Mouse (Mus musculus) testis, adult 2 months (tissue): Measurements from ENCODE around the gene Gapdh. TPM values are rescaled to one million over a fixed set of nuclear protein-coding genes. Genes with fewer than 3 reads are reported as not detected.

Experiments
- H3K27ac ChIP-seq: fragments of 200-500 bp; 2 replicates; pipeline ENCODE4 v1.5.1; 2012; ENCODE audit warnings: low read depth, low read length; ENCODE audit not compliant: control insufficient read depth, insufficient read depth
- H3K27me3 ChIP-seq: fragments of 200-500 bp; 2 replicates; pipeline ENCODE4 v1.6.1; 2012; ENCODE audit warnings: mild to moderate bottlenecking, low read length, moderate library complexity; ENCODE audit not compliant: control insufficient read depth, insufficient read depth
- H3K36me3 ChIP-seq: fragments of 200-500 bp; 2 replicates; pipeline ENCODE4 v1.6.1; 2012; ENCODE audit warnings: mild to moderate bottlenecking, low read length; ENCODE audit not compliant: control insufficient read depth, insufficient read depth
- H3K4me1 ChIP-seq: fragments of 200-500 bp; 2 replicates; pipeline ENCODE4 v1.6.1; 2012; ENCODE audit warnings: low read length; ENCODE audit not compliant: control insufficient read depth, insufficient read depth
- H3K4me3 ChIP-seq: fragments of 200-500 bp; 2 replicates; pipeline ENCODE4 v1.5.1; 2012; ENCODE audit warnings: low read depth, mild to moderate bottlenecking, low read length, moderate library complexity, mixed read lengths; ENCODE audit not compliant: control insufficient read depth
- CTCF ChIP-seq: fragments of 200-500 bp; IDR thresholded peaks from 2 replicates; pipeline ENCODE4 v1.5.1; 2012; ENCODE audit warnings: low read depth, mild to moderate bottlenecking, inconsistent platforms, low read length, moderate library complexity; ENCODE audit not compliant: control insufficient read depth, insufficient read depth, insufficient replicate concordance
- POLR2A ChIP-seq: fragments of 200-500 bp; IDR thresholded peaks from 2 replicates; pipeline ENCODE4 v1.6.1; 2012; ENCODE audit warnings: low read depth, mild to moderate bottlenecking, inconsistent platforms, low read length, moderate library complexity; ENCODE audit not compliant: control insufficient read depth
- polyA plus RNA-seq: library from polyadenylated mRNA; depleted of rRNA; stranded (reverse); fragments of >200 nt; gene quantifications from 2 replicates; pipeline ENCODE4 v1.2.3, GENCODE M21; 2012

Gene Gapdh
- polyA plus RNA-seq, 1 experiment = 274 TPM

DNA sequence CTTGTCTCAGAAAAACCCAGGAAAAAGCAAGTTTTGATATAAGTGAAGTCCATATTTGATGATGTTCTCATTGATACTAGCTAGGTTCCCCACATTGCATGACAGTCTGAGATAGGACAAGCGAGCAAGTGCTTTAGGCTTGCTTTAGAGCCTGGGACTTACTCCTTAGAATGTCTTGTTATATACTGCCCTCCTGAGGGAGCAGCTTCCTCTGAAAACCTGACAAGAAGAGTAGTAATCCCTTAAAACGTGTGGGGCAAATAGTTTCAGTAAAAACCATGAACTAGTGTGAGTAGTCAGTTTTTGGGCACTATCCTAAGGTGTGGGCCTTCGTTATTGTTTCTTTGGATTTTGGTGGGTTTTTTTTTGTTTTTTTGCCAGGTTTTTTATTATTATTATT is 23.1 kb downstream of the Gapdh start:
- H3K36me3 ChIP-seq = no peaks in the 10 kb centered on the region; the same call in 1 of the 2 replicates
- no peak overlapping the region for H3K27ac ChIP-seq
- H3K4me1 ChIP-seq = peaks cover 14% of the 10 kb centered on the region
- no peak overlapping the region for H3K4me3 ChIP-seq
- no peaks in the 10 kb centered on the region for H3K27me3 ChIP-seq
- TF ChIP-seq CTCF (no peak), POLR2A (no peak)

DNA sequence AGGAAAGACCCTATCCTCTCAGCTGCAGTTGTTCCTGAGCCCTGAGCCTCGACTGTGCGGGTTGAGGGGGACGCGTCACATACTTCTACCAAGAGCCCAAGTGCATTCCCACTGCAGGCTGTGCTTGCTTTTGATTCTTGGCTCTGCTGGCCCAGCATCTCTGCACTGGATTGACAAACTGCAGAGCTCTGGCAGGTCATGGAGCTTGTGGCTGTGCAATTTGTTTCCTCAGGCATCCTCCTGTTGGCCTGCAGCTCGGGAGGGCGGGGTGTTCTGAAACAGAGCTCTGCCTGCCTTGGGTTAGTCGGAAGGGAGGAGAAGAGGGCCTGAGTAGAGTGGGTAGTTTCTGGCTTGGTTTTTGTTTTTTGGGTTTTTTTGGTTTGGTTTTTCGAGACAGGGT is 23.8 kb downstream of the Gapdh start:
- Histone ChIP-seq H3K36me3 (no peaks in the 10 kb centered on the region; the same call in 1 of the 2 replicates), H3K27ac (no peak overlapping the region), H3K4me3 (no peak overlapping the region), H3K27me3 (no peaks in the 10 kb centered on the region), H3K4me1 (peaks cover 14% of the 10 kb centered on the region)
- TF ChIP-seq CTCF (no peak), POLR2A (no peak)

DNA sequence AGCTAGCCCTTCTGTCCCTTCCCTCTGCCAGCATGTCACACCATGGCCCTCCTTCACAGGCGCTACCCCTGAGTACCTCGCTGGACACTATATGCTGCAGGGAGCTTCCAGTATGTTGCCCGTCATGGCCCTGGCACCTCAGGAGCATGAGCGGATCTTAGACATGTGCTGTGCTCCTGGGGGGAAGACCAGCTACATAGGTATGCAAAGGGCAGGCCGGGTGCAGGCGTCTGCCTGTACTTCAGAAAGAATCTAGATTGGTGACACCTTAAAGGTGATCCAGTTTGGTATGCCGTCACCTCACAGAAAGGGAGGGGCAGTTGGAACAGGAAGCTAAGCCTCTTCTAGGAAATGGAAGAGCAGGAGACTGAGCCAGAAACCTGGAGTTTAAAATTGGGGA is 26.5 kb downstream of the Gapdh start:
- H3K4me3 ChIP-seq = no peak overlapping the region
- no peak overlapping the region for H3K27ac ChIP-seq
- H3K27me3 ChIP-seq = no peaks in the 10 kb centered on the region
- H3K36me3 ChIP-seq = peaks cover under 1% of the 10 kb centered on the region; the same call in 1 of the 2 replicates
- no peak for TF ChIP-seq POLR2A
- no peak for TF ChIP-seq CTCF
- peaks cover 6% of the 10 kb centered on the region for H3K4me1 ChIP-seq

DNA sequence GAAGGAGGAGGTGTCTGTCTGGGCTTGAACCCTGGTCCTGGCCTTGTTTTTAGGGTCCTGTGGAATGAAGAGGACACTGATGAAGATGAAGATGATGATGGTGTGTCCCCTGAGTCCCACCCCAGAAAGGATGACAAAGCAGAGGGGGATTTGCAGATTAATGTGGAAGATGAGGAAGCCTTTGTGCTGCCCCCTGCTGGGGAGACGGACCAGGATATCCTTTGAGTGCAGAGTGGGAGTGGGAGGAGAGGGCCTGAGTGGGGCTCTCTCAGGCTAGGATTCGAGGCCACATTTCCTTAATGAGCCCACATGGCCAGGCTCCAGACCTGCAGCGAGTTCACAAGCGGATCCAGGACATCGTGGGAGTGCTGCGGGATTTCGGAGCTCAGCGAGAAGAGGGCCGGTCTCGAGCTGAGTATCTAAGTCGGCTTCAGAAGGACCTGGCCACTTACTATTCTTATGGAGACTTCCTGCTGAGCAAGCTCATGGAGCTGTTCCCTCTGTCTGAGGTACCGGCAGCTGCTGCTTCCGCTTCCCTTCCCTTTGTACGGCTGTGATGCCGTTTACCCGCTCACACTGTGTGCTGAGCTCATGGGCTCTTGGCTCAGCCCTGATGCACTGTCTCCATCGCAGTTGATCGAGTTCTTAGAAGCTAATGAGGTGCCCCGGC is 29.1 kb downstream of the Gapdh start:
- H3K4me3 ChIP-seq = no peak overlapping the region
- TF ChIP-seq POLR2A = no peak
- TF ChIP-seq CTCF = no peak; the same call in 1 of the 2 replicates
- H3K27ac ChIP-seq = no peak overlapping the region
- H3K4me1 ChIP-seq = no peaks in the 10 kb centered on the region; the same call in 1 of the 2 replicates
- no peaks in the 10 kb centered on the region for H3K27me3 ChIP-seq
- peaks cover 4% of the 10 kb centered on the region for H3K36me3 ChIP-seq

DNA sequence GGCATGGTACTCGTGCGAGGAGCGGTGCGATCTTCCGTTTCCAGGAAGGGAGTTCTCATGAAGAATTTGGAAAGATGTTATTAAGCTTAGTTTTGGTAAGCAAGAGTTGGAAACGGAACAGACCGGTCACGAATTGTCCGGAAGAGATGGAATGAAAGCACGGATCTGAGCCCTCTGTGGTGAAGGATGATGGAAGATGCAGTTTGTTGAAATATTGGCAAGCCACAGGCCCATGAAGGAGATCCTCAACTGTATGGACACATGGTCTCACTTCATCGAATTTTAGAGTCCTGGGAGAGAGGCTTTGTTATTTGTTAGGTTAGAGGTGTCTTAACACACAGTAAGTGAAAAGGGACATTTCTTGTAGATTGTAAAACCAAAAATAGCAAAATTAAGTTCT is 33.8 kb downstream of the Gapdh start:
- peak overlapping the region; percentile 79 for H3K27ac ChIP-seq
- no peak for TF ChIP-seq CTCF

DNA sequence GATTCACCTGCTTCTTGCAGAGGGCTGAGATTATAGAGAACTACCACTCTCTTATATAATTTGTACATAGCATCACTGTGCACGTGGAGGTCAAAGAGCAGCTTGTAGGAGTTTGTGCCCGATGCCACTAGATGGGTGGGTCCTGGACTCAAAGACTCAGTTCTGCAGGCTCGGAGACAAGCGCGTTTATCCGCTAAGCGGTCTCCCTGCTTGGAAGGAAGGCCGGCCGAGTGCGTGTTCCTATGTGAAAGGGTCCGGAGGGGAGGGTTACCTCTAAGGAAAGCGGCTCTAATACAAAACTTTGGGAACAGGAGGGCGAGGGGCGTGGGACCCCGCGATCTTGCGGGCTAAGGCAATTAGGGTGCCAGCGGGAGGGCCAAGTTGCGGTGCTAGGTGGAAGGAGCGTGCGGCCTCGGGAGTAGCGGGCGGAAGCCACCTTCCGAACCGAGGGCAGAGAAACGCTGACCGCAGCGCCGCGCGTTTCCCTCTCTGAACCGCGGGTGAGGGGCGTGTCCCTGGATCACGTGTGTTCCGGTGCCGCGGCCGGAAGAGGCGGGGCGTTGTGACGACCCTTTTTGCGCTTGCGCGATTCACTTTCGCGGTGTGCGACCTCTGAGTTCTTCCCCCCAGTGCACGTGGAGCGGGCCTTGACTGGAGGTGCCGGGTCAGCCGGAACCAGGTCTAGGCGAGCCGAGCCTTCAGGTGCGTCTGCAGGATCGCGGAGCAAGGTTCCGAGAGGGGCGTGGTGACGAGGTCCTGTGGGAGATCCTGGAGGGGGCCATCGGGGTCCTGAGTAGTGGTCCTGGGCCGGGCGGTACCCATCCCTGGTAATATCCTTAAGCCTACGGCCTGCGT is 34.7 kb downstream of the Gapdh start, which contains the start of gene Nop2:
Gene Nop2, plus strand, starts transcription at position 608 of the 855 bp plus-strand sequence.
- peak within 1 kb of the TSS; percentile 96 for H3K4me3 ChIP-seq
- peaks cover 4% of the 10 kb centered on the region for H3K36me3 ChIP-seq
- peak within 1 kb of the TSS; percentile 85 for H3K27ac ChIP-seq
- no peaks in the 10 kb centered on the region for H3K27me3 ChIP-seq
- H3K4me1 ChIP-seq = no peaks in the 10 kb centered on the region; the same call in 1 of the 2 replicates
- TF ChIP-seq CTCF (no peak), POLR2A (peak; percentile 99)

More for the DNA sequence above, 33.8 kb downstream of the Gapdh start:
- Histone ChIP-seq H3K4me1 (no peaks in the 10 kb centered on the region; the same call in 1 of the 2 replicates), H3K36me3 (peaks cover 4% of the 10 kb centered on the region), H3K27me3 (no peaks in the 10 kb centered on the region), H3K4me3 (peak overlapping the region; percentile 96)
